Mouse (Mus musculus): ENCODE measurements at regions not wholly inside any gene's neighbourhood (a gene's known extent, or its start where the extent isn't known, plus 50 kb on each side); places are given as distances from the start of the nearest gene placed in this dataset.
A peak's percentile ranks its signal among the peaks of the same experiment; 100 is the strongest.

- Histone ChIP-seq H3K9ac (replicated peaks; ENCODE audit: low read length) (no peak overlapping the region), H3K4me2 (ENCODE audit: low read length) (no peak overlapping the region), H3K27ac (replicated peaks; ENCODE audit: low read depth, low read length) (no peak overlapping the region), H3K4me1 (ENCODE audit: control insufficient read depth, insufficient read depth, low read length) (no peaks in the 10 kb centered on the region), H3K4me3 (replicated peaks; ENCODE audit: low read depth, low read length) (no peak overlapping the region), H3K27me3 (ENCODE audit: control insufficient read depth, insufficient read depth, low read length) (no peaks in the 10 kb centered on the region), H3K36me3 (ENCODE audit: control insufficient read depth, insufficient read depth, low read length) (no peaks in the 10 kb centered on the region), H3K9me3 (ENCODE audit: control insufficient read depth, low read length) (no peaks in the 10 kb centered on the region)
- ATAC-seq (ENCODE audit: low FRiP score, low TSS enrichment) (no peak), DNase-seq (no peak)
- 89% methylated on average over 4 of the region's 4 CpGs for WGBS
These were observed 162.8 kb downstream of the Dhx15 start for GRCm38 (mm10) chr5:52027478-52027877.

DNA sequence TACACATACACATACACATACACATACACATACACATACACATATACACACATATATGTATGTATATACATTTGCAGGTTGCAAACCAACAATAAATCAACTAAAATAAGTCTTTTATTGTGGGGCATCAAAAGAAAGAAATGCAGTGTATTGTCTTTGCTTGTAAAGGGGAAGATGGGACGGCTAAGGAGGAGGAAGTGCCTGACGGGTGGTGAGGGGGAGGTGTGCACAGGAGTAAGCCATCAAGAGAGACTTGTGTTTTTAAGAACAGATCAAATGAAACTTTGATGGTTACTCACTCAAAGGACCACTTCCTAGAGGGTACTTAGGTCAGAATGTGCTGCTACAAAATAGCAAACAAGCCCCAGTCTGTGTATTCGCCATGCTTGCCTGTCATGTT, 164.2 kb downstream of the Dhx15 start:
- H3K9ac ChIP-seq (replicated peaks; ENCODE audit: low read length): no peak overlapping the region
- H3K36me3 ChIP-seq (ENCODE audit: control insufficient read depth, insufficient read depth, low read length): no peaks in the 10 kb centered on the region
- DNase-seq: no peak
- no peak overlapping the region for H3K27ac ChIP-seq (replicated peaks; ENCODE audit: low read depth, low read length)
- no peak overlapping the region for H3K4me2 ChIP-seq (ENCODE audit: low read length)
- H3K9me3 ChIP-seq (ENCODE audit: control insufficient read depth, low read length): no peaks in the 10 kb centered on the region
- H3K4me3 ChIP-seq (replicated peaks; ENCODE audit: low read depth, low read length): no peak overlapping the region
- WGBS: 82% methylated on average over 3 of the region's 3 CpGs
- H3K27me3 ChIP-seq (ENCODE audit: control insufficient read depth, insufficient read depth, low read length): no peaks in the 10 kb centered on the region
- H3K4me1 ChIP-seq (ENCODE audit: control insufficient read depth, insufficient read depth, low read length): no peaks in the 10 kb centered on the region
- no peak for ATAC-seq (ENCODE audit: low FRiP score, low TSS enrichment)

- H3K9me3 ChIP-seq (ENCODE audit: control insufficient read depth, low read length): no peaks in the 10 kb centered on the region
- ATAC-seq (ENCODE audit: low FRiP score, low TSS enrichment): 0 out of 2 replicates have a peak, but pooled peaks have one; percentile 20
- 75% methylated on average over 9 of the region's 9 CpGs for WGBS
- H3K36me3 ChIP-seq (ENCODE audit: control insufficient read depth, insufficient read depth, low read length): no peaks in the 10 kb centered on the region
- no peak overlapping the region for H3K27ac ChIP-seq (replicated peaks; ENCODE audit: low read depth, low read length)
- H3K4me3 ChIP-seq (replicated peaks; ENCODE audit: low read depth, low read length): no peak overlapping the region
- H3K4me2 ChIP-seq (ENCODE audit: low read length): no peak overlapping the region
- H3K27me3 ChIP-seq (ENCODE audit: control insufficient read depth, insufficient read depth, low read length): no peaks in the 10 kb centered on the region
- no peak overlapping the region for H3K9ac ChIP-seq (replicated peaks; ENCODE audit: low read length)
- H3K4me1 ChIP-seq (ENCODE audit: control insufficient read depth, insufficient read depth, low read length): no peaks in the 10 kb centered on the region
- peak; percentile 43 for DNase-seq
These were observed 167.1 kb downstream of the Dhx15 start for GRCm38 (mm10) chr5:52023212-52023611.

DNA sequence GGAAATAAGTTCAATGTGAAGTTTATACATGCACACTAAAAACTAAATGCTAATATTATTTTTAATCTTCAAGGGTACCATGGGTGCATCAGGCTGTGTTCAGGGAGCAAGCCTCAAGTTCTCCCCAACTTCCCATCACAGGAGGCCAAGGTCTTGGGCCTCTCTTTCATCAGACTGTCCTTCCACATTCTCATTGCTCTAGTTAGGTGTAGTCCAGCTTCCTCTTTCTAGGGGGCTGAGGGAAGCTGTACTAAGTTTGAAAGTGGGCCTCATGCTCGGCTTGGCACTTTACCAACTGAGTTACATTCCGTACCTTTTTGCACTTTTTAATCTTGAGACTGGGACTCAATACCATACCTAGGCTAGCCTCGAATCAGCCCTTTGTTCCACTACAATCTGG, 173.3 kb downstream of the Dhx15 start:
- ATAC-seq (ENCODE audit: low FRiP score, low TSS enrichment) (no peak), DNase-seq (no peak)
- H3K9ac ChIP-seq (replicated peaks; ENCODE audit: low read length): no peak overlapping the region
- H3K4me2 ChIP-seq (ENCODE audit: low read length): no peak overlapping the region
- H3K27me3 ChIP-seq (ENCODE audit: control insufficient read depth, insufficient read depth, low read length): no peaks in the 10 kb centered on the region
- no peaks in the 10 kb centered on the region for H3K36me3 ChIP-seq (ENCODE audit: control insufficient read depth, insufficient read depth, low read length)
- 89% methylated on average over 3 of the region's 3 CpGs for WGBS
- no peak overlapping the region for H3K27ac ChIP-seq (replicated peaks; ENCODE audit: low read depth, low read length)
- no peak overlapping the region for H3K4me3 ChIP-seq (replicated peaks; ENCODE audit: low read depth, low read length)
- H3K9me3 ChIP-seq (ENCODE audit: control insufficient read depth, low read length): no peaks in the 10 kb centered on the region
- H3K4me1 ChIP-seq (ENCODE audit: control insufficient read depth, insufficient read depth, low read length): no peaks in the 10 kb centered on the region

- ATAC-seq (ENCODE audit: low FRiP score, low TSS enrichment): no peak
- no peak overlapping the region for H3K4me2 ChIP-seq (ENCODE audit: low read length)
- WGBS: 31% methylated on average over 6 of the region's 6 CpGs
- no peak for DNase-seq
- 0 out of 2 replicates have a peak overlapping the region, but pooled peaks have one; percentile 28 for H3K27ac ChIP-seq (replicated peaks; ENCODE audit: low read depth, low read length)
- no peaks in the 10 kb centered on the region for H3K9me3 ChIP-seq (ENCODE audit: control insufficient read depth, low read length)
- H3K4me3 ChIP-seq (replicated peaks; ENCODE audit: low read depth, low read length): no peak overlapping the region
- no peaks in the 10 kb centered on the region for H3K36me3 ChIP-seq (ENCODE audit: control insufficient read depth, insufficient read depth, low read length)
- H3K27me3 ChIP-seq (ENCODE audit: control insufficient read depth, insufficient read depth, low read length): no peaks in the 10 kb centered on the region
- no peaks in the 10 kb centered on the region for H3K4me1 ChIP-seq (ENCODE audit: control insufficient read depth, insufficient read depth, low read length)
- no peak overlapping the region for H3K9ac ChIP-seq (replicated peaks; ENCODE audit: low read length)
These were observed 174.5 kb downstream of the Dhx15 start for GRCm38 (mm10) chr5:52015786-52016185.

DNA sequence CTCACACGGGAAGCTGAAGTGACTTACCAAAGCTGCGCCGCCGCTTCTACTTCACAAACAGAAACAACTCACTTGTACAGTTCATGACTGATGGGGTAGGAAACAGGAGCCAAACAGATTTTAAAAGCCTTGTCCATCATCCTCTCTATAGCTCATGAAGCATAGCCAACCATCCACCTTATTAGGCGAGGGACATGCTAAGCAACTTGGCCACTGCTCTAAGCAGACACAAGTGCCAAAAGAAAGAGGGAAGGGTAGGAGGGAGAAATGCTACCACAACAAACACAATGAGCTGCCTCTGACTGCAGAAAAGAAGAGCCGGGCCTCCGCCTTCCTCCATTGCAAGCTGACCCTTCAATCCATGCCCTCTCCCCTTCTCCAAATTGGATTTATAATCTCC, 179.9 kb downstream of the Dhx15 start:
- H3K4me3 ChIP-seq (replicated peaks; ENCODE audit: low read depth, low read length): no peak overlapping the region
- H3K9me3 ChIP-seq (ENCODE audit: control insufficient read depth, low read length): no peaks in the 10 kb centered on the region
- ATAC-seq (ENCODE audit: low FRiP score, low TSS enrichment) (no peak), DNase-seq (no peak)
- H3K4me1 ChIP-seq (ENCODE audit: control insufficient read depth, insufficient read depth, low read length): no peaks in the 10 kb centered on the region
- H3K27ac ChIP-seq (replicated peaks; ENCODE audit: low read depth, low read length): no peak overlapping the region
- WGBS: 83% methylated on average over 7 of the region's 7 CpGs
- H3K36me3 ChIP-seq (ENCODE audit: control insufficient read depth, insufficient read depth, low read length): no peaks in the 10 kb centered on the region
- no peak overlapping the region for H3K9ac ChIP-seq (replicated peaks; ENCODE audit: low read length)
- no peaks in the 10 kb centered on the region for H3K27me3 ChIP-seq (ENCODE audit: control insufficient read depth, insufficient read depth, low read length)
- H3K4me2 ChIP-seq (ENCODE audit: low read length): no peak overlapping the region

GRCm38 (mm10) chr5:52008942-52009341, 181.4 kb downstream of the Dhx15 start:
- Histone ChIP-seq H3K4me1 (ENCODE audit: control insufficient read depth, insufficient read depth, low read length) (no peaks in the 10 kb centered on the region), H3K9ac (replicated peaks; ENCODE audit: low read length) (no peak overlapping the region), H3K27ac (replicated peaks; ENCODE audit: low read depth, low read length) (no peak overlapping the region), H3K4me3 (replicated peaks; ENCODE audit: low read depth, low read length) (no peak overlapping the region), H3K9me3 (ENCODE audit: control insufficient read depth, low read length) (no peaks in the 10 kb centered on the region), H3K36me3 (ENCODE audit: control insufficient read depth, insufficient read depth, low read length) (no peaks in the 10 kb centered on the region), H3K4me2 (ENCODE audit: low read length) (no peak overlapping the region), H3K27me3 (ENCODE audit: control insufficient read depth, insufficient read depth, low read length) (no peaks in the 10 kb centered on the region)
- no peak for DNase-seq
- 89% methylated on average over 3 of the region's 3 CpGs for whole genome bisulfite sequencing
- no peak for ATAC-seq (ENCODE audit: low FRiP score, low TSS enrichment)

GRCm38 (mm10) chr5:52006843-52007242, 183.5 kb downstream of the Dhx15 start:
- no peaks in the 10 kb centered on the region for H3K36me3 ChIP-seq (ENCODE audit: control insufficient read depth, insufficient read depth, low read length)
- WGBS: 75% methylated on average over 3 of the region's 3 CpGs
- no peak overlapping the region for H3K9ac ChIP-seq (replicated peaks; ENCODE audit: low read length)
- no peaks in the 10 kb centered on the region for H3K4me1 ChIP-seq (ENCODE audit: control insufficient read depth, insufficient read depth, low read length)
- no peaks in the 10 kb centered on the region for H3K9me3 ChIP-seq (ENCODE audit: control insufficient read depth, low read length)
- no peak overlapping the region for H3K4me3 ChIP-seq (replicated peaks; ENCODE audit: low read depth, low read length)
- H3K27me3 ChIP-seq (ENCODE audit: control insufficient read depth, insufficient read depth, low read length): no peaks in the 10 kb centered on the region
- DNase-seq (no peak), ATAC-seq (ENCODE audit: low FRiP score, low TSS enrichment) (no peak)
- no peak overlapping the region for H3K27ac ChIP-seq (replicated peaks; ENCODE audit: low read depth, low read length)
- H3K4me2 ChIP-seq (ENCODE audit: low read length): no peak overlapping the region

DNA sequence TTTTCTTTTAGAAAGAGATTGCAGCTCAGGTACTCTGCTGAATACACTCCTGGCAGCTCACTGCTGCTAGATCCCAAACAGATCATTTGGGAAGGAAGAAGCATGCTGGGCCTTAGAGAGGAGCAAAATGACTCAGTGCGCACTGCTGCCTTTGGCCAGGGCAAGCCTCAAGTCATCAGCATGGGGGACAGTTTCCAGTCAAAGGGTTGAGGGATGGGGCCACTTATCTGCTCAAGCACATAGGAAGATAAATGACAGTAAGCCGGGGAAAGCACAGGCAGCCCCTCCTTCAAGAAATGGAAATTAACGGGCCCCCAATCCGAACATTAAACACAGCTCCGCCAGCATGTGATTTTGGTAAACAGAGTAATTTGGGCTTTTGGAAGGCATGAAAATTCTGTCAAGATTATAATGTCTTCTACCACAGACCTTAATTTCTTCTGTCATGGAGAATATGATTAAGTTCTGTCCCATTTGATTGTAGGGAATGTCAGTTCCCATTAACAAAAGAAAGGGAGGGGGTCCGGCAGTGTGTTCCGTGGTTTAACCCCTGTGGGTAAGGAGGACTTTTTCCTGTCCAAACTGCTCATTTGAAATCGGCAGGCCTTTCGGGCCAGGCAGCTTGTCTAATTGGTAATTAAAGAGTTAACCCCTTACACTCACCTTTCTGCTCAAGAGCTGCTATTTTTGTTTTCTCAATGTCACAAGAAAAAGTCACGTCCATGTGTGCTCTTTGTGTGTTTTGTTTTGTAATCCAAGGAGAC, 199.3 kb downstream of the Dhx15 start:
- Histone ChIP-seq H3K36me3 (ENCODE audit: control insufficient read depth, insufficient read depth, low read length) (no peaks in the 10 kb centered on the region), H3K27ac (replicated peaks; ENCODE audit: low read depth, low read length) (no peak overlapping the region), H3K9me3 (ENCODE audit: control insufficient read depth, low read length) (no peaks in the 10 kb centered on the region), H3K4me2 (ENCODE audit: low read length) (peak overlapping the region; percentile 41), H3K27me3 (ENCODE audit: control insufficient read depth, insufficient read depth, low read length) (no peaks in the 10 kb centered on the region), H3K4me3 (replicated peaks; ENCODE audit: low read depth, low read length) (no peak overlapping the region), H3K9ac (replicated peaks; ENCODE audit: low read length) (peak overlapping the region; percentile 18; the same call in 1 of the 2 replicates), H3K4me1 (ENCODE audit: control insufficient read depth, insufficient read depth, low read length) (peaks cover 3% of the 10 kb centered on the region)
- ATAC-seq (ENCODE audit: low FRiP score, low TSS enrichment): peak; percentile 34; the same call in 1 of the 2 replicates
- WGBS: 5% methylated on average over 10 of the region's 10 CpGs
- DNase-seq: peak; percentile 52
